Mouse (Mus musculus): ENCODE measurements at regions not wholly inside any gene's neighbourhood (a gene's known extent, or its start where the extent isn't known, plus 50 kb on each side); places are given as distances from the start of the nearest gene placed in this dataset.

DNA sequence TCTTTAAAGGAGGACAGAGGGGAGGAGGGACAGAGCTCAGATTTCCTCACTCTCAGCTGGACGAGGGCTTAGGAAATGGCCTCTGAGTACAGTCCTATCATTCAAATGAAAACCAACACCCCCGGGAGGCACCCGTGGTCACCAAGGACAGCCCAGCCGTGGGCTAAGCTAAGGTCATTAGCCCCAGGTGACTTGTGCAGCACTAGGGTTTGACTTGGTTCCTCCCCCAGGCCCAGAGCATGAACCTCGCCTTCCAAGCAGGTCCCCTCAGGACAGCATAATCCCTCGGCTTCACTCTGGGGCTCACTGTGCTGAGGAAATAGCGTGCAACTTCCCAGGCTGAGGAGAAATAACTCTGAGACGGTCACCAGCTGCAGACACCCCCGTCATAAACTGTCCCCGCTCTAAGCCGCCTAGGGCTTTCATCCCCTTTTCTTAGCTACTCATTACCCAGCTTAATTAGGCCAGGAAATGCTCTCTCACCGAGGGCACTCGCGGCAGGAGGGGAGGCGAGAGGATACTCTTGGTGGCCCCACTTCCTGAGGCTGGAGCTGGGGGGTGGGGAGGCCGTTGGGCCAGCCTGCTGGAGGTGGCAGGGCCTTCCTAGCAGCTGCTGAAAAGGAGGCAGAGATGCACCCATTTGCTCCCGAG lies 61.0 kb upstream of the Hdhd5 start:
- 5% methylated on average over 17 of the region's 17 CpGs for WGBS
- no peak overlapping the region for H3K9ac ChIP-seq
- H3K4me2 ChIP-seq (replicated peaks), result peak overlapping the region; percentile 40
- H3K4me3 ChIP-seq, result 0 out of 2 replicates have a peak overlapping the region, but pooled peaks have one; percentile 3
- H3K27me3 ChIP-seq, result no peaks in the 10 kb centered on the region
- peaks cover 10% of the 10 kb centered on the region for H3K4me1 ChIP-seq
- H3K36me3 ChIP-seq, result no peaks in the 10 kb centered on the region
- no peaks in the 10 kb centered on the region for H3K9me3 ChIP-seq (replicated peaks)
- peak overlapping the region; percentile 14; the same call in 1 of the 2 replicates for H3K27ac ChIP-seq
- peak; percentile 72 for ATAC-seq (ENCODE audit: low FRiP score)

DNA sequence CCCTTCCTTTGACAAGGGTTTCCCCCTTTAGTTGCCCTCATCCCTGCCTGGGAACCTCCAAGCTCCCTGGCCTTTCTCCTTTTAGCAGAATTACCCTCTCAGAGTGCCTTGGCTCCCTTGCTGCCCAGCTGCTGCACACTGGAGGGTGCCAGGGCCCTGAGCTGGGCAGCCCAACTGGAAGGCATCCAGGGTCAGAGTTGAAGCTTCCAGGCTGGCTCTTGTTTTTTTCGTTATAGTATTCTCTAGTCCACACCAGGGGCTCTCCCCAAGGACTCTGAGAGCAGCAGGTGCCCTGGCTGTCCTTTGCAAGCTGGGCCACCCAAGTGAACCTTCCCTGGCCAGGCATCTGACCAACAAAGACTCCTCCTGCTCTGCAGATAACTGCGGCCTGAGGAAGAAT lies 59.1 kb upstream of the Hdhd5 start:
- Histone ChIP-seq H3K4me3 (no peak overlapping the region), H3K9me3 (replicated peaks) (no peaks in the 10 kb centered on the region), H3K27me3 (no peaks in the 10 kb centered on the region), H3K4me2 (replicated peaks) (no peak overlapping the region), H3K36me3 (no peaks in the 10 kb centered on the region), H3K9ac (no peak overlapping the region), H3K27ac (no peak overlapping the region), H3K4me1 (peaks cover 18% of the 10 kb centered on the region)
- ATAC-seq (ENCODE audit: low FRiP score), result no peak
- WGBS, result 54% methylated on average over 2 of the region's 2 CpGs

DNA sequence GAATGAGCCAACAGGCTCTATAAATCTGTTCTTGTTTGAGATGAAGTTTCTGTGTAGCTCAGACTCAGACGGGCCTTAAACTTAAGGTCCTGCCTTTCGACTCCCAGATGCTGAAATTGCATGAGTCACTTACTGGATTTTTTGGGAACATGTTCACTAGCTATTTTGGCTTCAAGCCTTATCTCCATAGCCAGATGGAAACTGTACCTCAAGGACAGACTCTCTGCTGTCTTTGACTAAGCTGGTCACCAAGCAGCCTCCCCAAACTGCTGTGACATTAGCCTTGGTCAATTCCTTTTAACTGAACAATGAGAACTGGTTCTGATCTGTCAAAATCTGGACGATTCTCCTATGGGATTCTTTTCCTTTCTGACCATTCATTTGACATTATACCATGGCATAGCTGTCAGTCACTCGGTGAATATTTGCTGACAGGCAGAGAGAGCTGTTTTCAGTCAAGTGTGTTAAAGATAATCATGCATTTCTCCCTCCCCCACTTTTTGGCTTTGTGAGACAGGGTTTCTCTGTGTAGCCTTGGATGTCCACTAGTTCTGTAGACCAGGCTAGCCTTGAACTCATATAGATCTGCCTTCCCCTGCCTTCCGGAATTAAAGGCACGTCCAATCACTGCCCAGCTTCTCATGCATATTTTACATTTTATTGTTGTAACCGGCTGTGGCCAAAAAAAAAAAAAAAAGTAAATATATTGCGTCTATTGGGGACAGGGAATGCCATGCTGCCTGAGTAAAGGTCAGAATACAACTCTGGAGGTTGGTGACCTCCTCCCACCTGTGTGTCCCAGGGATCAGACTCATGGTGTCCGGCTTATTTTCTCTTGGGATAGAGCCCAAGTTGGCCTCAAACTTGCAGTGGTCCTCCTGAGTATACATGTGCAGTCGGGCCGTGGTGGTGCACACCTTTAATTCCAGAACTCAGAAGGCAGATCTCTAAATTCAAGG lies 57.9 kb upstream of the Hdhd5 start:
- ATAC-seq (ENCODE audit: low FRiP score), result no peak
- Histone ChIP-seq H3K9ac (no peak overlapping the region), H3K4me2 (replicated peaks) (no peak overlapping the region), H3K4me3 (no peak overlapping the region), H3K36me3 (no peaks in the 10 kb centered on the region), H3K27me3 (no peaks in the 10 kb centered on the region), H3K4me1 (peaks cover 19% of the 10 kb centered on the region), H3K27ac (no peak overlapping the region), H3K9me3 (replicated peaks) (no peaks in the 10 kb centered on the region)
- WGBS, result 83% methylated on average over 11 of the region's 11 CpGs

DNA sequence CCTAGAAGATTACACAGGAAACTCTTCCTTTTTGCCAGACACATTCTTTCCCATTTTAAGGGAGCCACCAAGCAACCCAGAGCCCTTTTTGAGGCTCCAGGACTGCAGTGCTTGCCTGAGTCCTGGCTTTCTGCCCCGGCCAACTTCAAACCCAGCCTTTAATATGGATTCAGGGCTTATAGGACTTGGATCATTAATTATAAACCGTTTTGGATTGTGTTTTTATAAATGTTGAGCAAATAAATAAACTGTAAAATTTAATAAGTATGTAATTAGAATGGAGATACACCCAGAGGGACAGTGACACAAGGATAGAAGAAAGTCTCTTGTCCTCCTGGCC lies 54.8 kb upstream of the Hdhd5 start:
- Histone ChIP-seq H3K4me1 (peaks cover 14% of the 10 kb centered on the region), H3K9me3 (replicated peaks) (no peaks in the 10 kb centered on the region), H3K27me3 (no peaks in the 10 kb centered on the region), H3K27ac (no peak overlapping the region), H3K36me3 (no peaks in the 10 kb centered on the region), H3K4me3 (no peak overlapping the region), H3K4me2 (replicated peaks) (no peak overlapping the region), H3K9ac (no peak overlapping the region)
- ATAC-seq (ENCODE audit: low FRiP score), result no peak
- WGBS, result 66% methylated on average over 2 of the region's 2 CpGs

DNA sequence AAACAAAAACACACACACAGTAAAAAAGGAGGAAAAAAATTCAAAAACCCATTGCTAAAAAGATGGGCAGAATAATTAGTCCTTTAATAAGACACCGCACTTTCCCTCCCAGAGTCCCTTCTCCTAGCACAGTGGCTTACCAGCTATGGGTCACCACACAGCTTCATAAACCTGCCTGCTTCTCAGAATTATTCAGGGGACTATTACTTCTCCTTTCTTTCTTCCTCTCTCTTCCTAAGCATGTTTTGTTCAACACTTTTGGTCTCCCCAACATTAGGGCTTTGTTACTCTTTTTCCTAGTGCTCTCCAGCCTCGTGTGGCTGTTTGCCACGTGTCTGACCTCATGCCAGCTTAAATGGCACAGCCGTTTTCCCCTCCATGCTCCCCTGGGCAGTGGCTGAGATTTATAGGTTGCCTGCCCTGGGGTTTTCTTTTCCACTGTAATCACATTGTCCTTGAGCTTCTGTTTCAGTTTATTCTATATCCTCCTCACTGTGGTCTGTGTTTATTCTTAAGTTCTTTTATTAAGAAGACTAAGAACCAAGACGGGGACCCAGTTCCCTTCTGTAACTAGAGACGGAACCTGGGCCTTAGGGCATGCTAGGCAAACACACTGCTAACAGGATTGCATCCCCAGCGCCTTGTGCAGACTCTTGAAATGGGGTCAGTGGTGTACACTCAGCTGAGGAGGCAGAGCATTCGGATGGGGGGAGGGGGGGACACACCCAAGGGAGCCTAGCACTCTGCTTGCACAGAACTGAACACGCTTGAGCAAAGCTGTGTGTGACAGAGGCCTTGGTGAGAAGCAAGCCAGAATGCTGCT lies 54.2 kb upstream of the Hdhd5 start:
- Histone ChIP-seq H3K36me3 (no peaks in the 10 kb centered on the region), H3K27ac (no peak overlapping the region), H3K27me3 (no peaks in the 10 kb centered on the region), H3K4me1 (peaks cover 19% of the 10 kb centered on the region), H3K9me3 (replicated peaks) (no peaks in the 10 kb centered on the region), H3K4me3 (no peak overlapping the region), H3K9ac (no peak overlapping the region), H3K4me2 (replicated peaks) (no peak overlapping the region)
- 41% methylated on average over 9 of the region's 9 CpGs for WGBS
- ATAC-seq (ENCODE audit: low FRiP score), result no peak

DNA sequence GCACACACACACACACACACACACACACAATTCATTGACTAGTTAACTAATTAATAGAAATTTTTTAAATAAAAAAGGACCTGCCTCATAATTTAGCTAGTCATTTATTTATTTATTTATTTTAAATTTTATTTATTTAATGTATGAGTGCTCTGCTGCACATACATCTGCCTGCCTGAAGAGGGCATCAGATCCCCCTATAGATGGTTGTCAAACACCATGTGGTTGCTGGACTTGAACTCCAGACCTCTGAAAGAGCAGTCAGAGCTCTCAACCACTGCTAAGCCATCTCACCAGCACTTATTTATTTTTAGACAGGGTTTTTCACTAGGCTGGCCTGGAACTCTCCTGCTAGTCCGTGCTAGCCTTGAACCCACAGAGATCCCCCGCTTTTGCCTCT lies 50.6 kb upstream of the Hdhd5 start:
- Histone ChIP-seq H3K4me1 (peaks cover 33% of the 10 kb centered on the region), H3K27me3 (0 out of 2 replicates have a peak, but pooled peaks cover 3% of the 10 kb centered on the region), H3K36me3 (no peaks in the 10 kb centered on the region), H3K4me3 (no peak overlapping the region), H3K27ac (no peak overlapping the region), H3K9ac (no peak overlapping the region), H3K9me3 (replicated peaks) (no peaks in the 10 kb centered on the region), H3K4me2 (replicated peaks) (no peak overlapping the region)
- 91% methylated on average over 2 of the region's 2 CpGs for WGBS
- no peak for ATAC-seq (ENCODE audit: low FRiP score)

Data from hindbrain, embryonic 12.5 days (tissue).